Mouse (Mus musculus) myocyte (in vitro differentiated cells): ENCODE data around the gene Eno2.
"Not testable (repeated sequence)": the region's sequence is repeated elsewhere in the genome, so short reads cannot be mapped to it uniquely, and the experiment has no call there.

Source experiments
- MYOD1 ChIP-seq, 3 experiments: IDR thresholded peaks; one replicate each; pipeline ENCODE4 v1.6.1; 2011; ENCODE audit warnings: control low read depth in 2 of 3, low read depth in 2 of 3, mild to moderate bottlenecking in 2 of 3, moderate library complexity in 1 of 3; ENCODE audit not compliant: insufficient read length in 2 of 3, control insufficient read depth in 1 of 3
- USF1 ChIP-seq: IDR thresholded peaks from one replicate; pipeline ENCODE4 v1.6.1; 2011; ENCODE audit warnings: low read depth, mild to moderate bottlenecking, control low read depth, moderate library complexity

DNA sequence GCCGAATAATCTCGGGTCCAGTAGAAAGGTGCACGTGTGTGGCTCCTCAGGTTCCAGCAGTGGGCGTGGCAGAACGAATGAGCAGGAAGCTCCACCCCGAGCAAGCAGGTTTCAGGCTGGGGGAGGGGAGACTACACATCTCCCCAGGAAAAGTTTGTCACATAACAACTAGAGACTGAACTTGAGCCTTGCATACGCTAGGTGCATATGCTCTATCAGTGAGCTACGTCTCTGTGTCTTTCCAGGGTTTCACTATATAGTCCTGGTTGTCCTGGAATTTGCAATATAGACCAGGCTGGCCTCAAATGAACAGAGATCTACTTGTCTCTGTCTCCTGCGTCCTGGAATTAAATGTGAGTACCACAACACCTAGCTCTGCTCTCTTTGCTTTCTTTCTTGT, 32.9 kb upstream of the Eno2 start:
- TF ChIP-seq MYOD1 (IDR thresholded peaks at IDR 0.05; ENCODE audit: control insufficient read depth in 1 of 3, insufficient read length in 2 of 3, low read depth in 2 of 3); USF1: not testable (repeated sequence)
